Mouse (Mus musculus) regulatory T cell (primary cell): ENCODE results near the gene Fbn1.

Experiments used
- in situ Hi-C: fragments of 300-600 bp; cut with MboI, MseI; formaldehyde crosslinking; loops from one replicate; pipeline ENCODE4 v1.15.1; 2025; ENCODE audit warnings: high pct_unique_total_duplicates

Gene Fbn1

GRCm38 (mm10) chr2:125337239-125337638 lies 170.6 kb downstream of the Fbn1 start:
- in situ Hi-C loops: no loop called here

GRCm38 (mm10) chr2:125335206-125335605 lies 172.6 kb downstream of the Fbn1 start:
- in situ Hi-C loops: no loop called here

GRCm38 (mm10) chr2:125334163-125334562 lies 173.6 kb downstream of the Fbn1 start:
- in situ Hi-C loops: no loop called here

- in situ Hi-C loops: no loop called here
These were observed 176.2 kb downstream of the Fbn1 start for GRCm38 (mm10) chr2:125331581-125331980.

- in situ Hi-C loops: no loop called here
These were observed 177.3 kb downstream of the Fbn1 start for GRCm38 (mm10) chr2:125330506-125330905.

GRCm38 (mm10) chr2:125325125-125325855 lies 182.5 kb downstream of the Fbn1 start:
- in situ Hi-C loops: no loop called here

- in situ Hi-C loops: no loop called here
These were observed 183.3 kb downstream of the Fbn1 start for GRCm38 (mm10) chr2:125324455-125324854.

- in situ Hi-C loops: no loop called here
These were observed 184.4 kb downstream of the Fbn1 start for GRCm38 (mm10) chr2:125323347-125323746.

GRCm38 (mm10) chr2:125322581-125322980 lies 185.2 kb downstream of the Fbn1 start:
- in situ Hi-C loops: no loop called here

GRCm38 (mm10) chr2:125321071-125321470 lies 186.7 kb downstream of the Fbn1 start:
- in situ Hi-C loops: no loop called here

GRCm38 (mm10) chr2:125319651-125320050 lies 188.1 kb downstream of the Fbn1 start:
- in situ Hi-C loops: no loop called here

GRCm38 (mm10) chr2:125318371-125319061 lies 189.3 kb downstream of the Fbn1 start:
- in situ Hi-C loops: no loop called here

- in situ Hi-C loops: no loop called here
These were observed 192.6 kb downstream of the Fbn1 start for GRCm38 (mm10) chr2:125315203-125315602.

GRCm38 (mm10) chr2:125314169-125314925 lies 193.4 kb downstream of the Fbn1 start:
- in situ Hi-C loops: no loop called here

- in situ Hi-C loops: no loop called here
These were observed 198.1 kb downstream of the Fbn1 start for GRCm38 (mm10) chr2:125309710-125310109.

- in situ Hi-C loops: no loop called here
These were observed 202.1 kb downstream of the Fbn1 start for GRCm38 (mm10) chr2:125305671-125306070.

GRCm38 (mm10) chr2:125304746-125305145 lies 203.0 kb downstream of the Fbn1 start:
- in situ Hi-C loops: no loop called here

GRCm38 (mm10) chr2:125303764-125304384 lies 203.9 kb downstream of the Fbn1 start:
- in situ Hi-C loops: no loop called here

GRCm38 (mm10) chr2:125302625-125302924 lies 205.2 kb downstream of the Fbn1 start:
- in situ Hi-C loops: no loop called here

- in situ Hi-C loops: no loop called here
These were observed 205.7 kb downstream of the Fbn1 start for GRCm38 (mm10) chr2:125301877-125302624.

- in situ Hi-C loops: no loop called here
These were observed 209.0 kb downstream of the Fbn1 start for GRCm38 (mm10) chr2:125298841-125299240.
